Mouse (Mus musculus) retina, embryonic 14.5 days (tissue): ENCODE measurements around the gene Ppwd1.
"Not testable (repeated sequence)": the region's sequence is repeated elsewhere in the genome, so short reads cannot be mapped to it uniquely, and the experiment has no call there.

Source experiments
- DNase-seq: peaks from one replicate; pipeline ENCODE4 v3.0.0-alpha.2; 2015; ENCODE audit warnings: low spot score

The Ppwd1 gene

DNA sequence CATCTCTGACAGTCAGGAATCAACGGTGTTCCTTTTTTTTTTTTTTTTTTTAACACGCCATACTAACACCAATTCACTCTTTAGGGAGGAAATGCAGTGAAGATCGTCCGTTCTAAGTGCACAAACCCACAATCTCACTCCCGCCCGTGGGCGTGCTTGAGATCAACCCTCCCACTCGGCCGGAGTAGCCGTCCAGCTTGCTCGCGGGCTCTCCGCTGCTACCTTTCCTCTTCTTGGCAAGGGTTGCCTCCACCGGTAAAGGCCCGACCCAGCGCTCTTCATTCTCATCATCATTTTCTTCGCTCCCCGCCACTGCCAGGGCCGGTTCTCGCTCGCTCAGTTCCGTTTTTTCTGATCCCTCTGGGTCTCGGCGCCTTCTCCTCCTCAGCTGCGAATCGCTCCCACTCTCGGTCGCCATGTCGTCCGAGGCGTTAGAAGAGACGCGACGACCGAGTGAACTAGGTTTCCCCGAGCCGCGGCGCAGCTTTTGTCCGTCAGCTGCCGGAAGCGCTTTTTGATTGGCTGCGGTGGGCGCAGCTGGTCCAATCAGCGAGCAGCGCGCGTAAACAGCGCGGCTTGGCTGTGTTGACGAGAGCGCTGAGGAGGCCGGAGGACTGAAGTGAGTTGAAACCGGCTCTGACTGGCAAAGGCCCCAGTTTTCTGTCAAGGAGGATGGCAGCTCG is at the start of gene Ppwd1, which contains the start of gene Cenpk:
TSS of gene Ppwd1 (minus strand) at position 460 of the 683 bp plus-strand sequence.
TSS of gene Cenpk (plus strand) at position 228 of the 683 bp plus-strand sequence.
- peak; percentile 99 for DNase-seq

DNA sequence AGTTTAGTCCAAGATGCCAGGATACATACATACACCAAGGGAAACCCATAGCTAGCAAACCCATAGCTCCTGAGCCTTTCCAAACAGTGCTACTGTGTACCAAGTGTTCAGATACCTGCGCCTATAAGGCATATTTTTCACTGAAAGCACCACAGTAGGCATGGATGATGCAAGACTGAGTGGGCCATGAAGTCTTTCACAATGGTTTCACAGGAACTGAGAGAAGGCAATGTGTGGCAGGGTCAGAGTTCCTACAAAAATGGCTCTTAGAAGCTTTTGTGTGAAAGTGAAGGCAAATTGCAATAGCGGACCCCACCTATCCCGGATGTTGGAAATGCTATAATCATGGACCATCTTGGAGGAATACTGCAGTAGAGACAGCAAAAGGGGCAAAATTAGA is 30.4 kb upstream of the Ppwd1 start:
- DNase-seq = no peak

DNA sequence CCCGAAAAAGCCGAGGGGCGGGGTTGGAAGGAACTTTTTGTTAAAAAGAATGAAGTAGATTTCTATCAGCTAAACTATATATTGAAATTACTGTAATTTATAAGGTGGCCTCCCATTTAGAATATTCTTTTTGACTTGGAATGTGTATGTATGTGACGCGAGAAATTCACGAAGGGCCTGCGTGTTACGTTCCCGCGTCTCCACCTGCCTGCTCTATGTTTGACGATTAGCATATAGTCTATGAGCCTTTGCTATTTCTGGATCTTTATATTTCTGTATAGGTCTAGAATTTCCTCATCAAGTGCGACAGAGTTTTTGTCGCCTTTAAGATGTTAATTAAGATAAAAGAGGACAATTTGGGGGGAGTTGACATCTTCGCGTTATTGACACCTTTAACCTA is 538 bp upstream of the Ppwd1 start:
- peak; percentile 55 for DNase-seq

DNA sequence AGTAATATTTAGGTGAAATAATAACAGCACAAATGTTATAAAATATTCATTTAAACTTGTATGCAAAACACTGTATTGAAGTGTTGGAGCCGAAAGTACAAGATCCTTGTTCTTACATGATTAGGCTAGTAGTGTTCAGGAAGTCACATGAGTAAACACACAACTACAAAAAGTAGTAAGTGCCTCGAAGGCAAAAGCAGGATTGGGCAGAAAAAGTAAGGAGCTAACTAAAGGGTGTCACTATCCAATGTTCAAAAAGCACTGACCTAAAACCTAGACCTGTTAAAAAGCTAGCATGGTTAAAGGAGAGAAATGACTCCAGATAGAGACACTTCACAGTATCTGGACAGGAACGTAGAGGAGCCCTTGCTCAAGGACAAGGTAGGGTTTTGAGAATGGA is 1.2 kb downstream of the Ppwd1 start:
- no peak for DNase-seq

DNA sequence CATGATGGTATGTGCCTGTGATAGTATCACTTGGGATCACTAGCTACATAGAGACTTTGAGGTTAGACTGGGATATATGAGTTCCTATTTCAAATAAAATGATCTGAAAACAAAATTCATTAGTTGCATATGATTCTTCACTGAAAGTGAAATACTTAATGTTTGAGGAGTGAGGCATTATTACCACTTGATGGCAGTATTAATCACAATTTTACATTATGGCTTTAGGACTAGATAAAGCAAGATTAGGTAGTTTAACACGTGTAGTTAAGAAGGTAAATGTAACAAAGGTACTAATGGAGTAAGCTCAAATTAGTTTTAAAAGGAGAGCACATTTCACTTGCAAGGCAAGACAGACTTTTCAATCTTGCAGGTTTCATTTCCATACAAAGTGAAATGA is 24.3 kb downstream of the Ppwd1 start:
- DNase-seq = peak; percentile 32

- not testable (repeated sequence) for DNase-seq
These were observed 32.8 kb downstream of the Ppwd1 start for GRCm38 (mm10) chr13:104195891-104196290.

- DNase-seq = no peak
These were observed 41.3 kb downstream of the Ppwd1 start for GRCm38 (mm10) chr13:104187357-104187756.

DNA sequence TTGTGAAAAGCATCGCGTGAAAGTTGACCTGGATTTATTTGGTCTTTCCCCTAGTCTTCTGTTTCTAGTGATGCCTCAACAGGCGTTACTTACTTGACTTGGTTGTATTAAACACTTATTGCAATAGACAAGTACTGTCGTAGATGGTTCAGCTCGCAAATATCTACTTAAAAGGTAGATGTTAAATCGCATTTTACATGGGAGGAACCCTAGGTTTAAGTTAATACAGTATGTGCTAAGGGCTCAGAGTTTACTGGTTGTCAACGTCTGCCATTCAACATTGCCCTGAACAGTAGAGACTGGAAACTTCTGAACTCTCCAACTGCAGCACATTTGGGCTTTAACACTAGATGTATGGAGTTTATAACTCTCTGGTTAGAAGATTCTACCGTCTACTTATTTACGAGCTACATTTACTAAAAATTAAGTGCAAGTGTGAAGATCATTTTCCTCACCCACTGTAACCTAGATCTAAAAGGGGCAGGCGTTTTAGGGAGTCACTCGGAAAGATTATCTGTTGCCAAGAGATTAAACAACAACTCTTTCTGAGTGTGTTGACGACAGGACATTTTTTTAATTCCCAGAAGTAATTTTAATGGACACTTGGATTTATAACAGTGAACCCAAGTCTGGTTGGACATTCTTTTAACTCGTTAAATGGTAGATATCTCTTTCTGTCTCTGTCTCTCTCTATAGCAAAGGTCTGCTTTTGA is 49.3 kb downstream of the Ppwd1 start:
- no peak for DNase-seq

GRCm38 (mm10) chr13:104178650-104179121 is 50.0 kb downstream of the Ppwd1 start, which contains the start of gene Trim23:
TSS of gene Trim23 (plus strand) at chr13:104178797.
- DNase-seq = peak; percentile 100

DNA sequence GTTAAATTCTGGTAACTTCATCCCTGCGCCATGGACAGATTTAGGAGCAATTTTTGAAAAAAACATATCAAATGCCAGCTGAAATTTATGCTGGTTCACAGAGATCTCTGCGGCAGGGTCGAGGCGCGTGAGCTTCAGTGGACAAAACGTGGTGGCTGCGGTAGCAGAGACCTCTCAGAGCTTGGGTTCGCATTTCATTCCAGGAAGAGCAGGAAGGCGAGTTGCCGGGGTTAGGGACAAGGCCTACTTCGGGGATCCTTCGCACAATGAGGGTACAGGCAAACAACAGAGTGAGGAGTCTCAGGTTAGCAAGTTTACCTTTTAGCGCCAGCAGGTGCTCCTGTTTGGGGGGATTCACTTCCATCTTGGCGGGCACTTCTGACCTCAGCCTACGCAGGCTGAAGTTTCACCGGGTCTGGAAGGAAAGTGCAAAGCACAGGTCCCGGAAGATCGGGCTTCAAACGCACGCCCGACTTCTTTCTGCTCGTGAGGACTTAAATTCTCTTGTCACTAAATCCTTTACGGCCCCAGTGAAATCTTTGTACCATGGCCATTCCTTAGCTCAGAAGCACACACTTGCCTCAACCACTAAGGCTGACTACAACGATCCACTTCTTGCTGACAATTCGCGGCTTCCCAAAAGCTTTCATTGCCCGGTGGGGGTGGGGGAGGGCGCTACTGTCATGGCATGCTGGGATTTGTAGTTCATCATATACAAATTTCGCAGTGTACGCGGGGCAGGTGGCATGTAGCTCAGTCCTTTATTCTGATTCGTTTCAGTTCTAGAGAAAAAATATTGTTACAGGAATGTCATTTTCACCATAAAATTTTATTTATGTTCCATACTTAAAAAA is 50.6 kb downstream of the Ppwd1 start, which contains the start of gene Trappc13:
TSS of gene Trappc13 (minus strand) at position 674 of the 854 bp plus-strand sequence.
- DNase-seq = peak; percentile 89

DNA sequence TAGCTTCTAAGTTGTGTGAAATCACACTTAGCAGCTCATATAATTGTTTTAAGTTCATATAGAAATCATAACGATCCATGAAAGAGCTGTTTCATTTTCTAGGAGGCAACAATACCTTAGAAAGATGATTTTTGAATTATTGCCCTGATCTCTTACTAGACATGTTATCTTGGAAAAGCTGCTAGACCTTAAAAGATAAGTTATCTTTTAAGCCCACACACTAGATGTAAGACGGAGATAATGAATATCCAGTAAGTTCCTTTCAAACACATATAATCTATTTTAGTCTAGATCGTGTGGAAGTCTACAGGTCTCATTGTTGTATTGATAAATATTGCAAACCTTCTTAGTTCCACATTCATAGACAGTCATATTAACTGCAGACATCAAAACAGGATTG is 51.8 kb downstream of the Ppwd1 start:
- DNase-seq = no peak

DNA sequence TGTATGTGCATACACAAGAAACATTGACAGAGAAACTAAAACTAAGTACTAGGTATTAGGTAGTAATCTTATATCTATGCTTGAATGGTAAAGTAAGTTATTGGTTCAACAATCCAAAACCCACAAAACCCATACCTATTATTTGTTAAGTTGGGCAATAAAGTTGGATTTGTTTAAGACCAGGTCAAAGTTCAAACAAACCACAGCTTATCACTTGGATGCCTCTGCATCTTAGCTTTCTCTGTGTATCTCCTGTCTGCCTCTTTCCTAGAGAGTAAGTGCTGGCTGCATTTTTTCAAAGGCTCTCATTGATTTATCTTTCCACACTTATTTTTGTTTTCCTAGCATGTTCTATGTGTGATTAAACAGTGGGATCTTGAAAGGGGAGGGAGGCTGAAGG is 56.1 kb downstream of the Ppwd1 start:
- no peak for DNase-seq

GRCm38 (mm10) chr13:104171711-104172110 is 56.9 kb downstream of the Ppwd1 start:
- DNase-seq = no peak

DNA sequence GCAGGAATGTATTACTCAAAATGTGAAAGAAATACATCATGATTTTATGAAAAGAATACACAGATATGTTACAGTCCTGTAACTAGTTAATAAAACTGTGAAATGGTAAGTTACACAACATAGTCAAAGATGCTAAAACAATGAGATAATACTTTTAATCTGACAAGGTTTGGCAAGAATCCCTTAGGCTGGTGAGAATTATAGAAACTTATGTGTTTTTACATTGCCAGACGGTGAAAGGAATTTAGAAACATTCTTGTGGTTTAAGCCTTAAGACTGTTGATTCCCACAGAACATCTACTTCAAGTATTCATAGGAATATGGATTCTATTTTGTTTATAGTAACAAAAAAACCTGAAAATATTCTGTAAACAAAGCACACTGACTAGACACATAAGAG is 73.0 kb downstream of the Ppwd1 start:
- DNase-seq = no peak
